Mouse (Mus musculus) lung, adult 2 months (tissue): ENCODE data around the gene Slc12a7. TPM values are rescaled to one million over a fixed set of nuclear protein-coding genes. Genes with fewer than 3 reads are reported as not detected.

Source experiments
- DNase-seq: peaks from one replicate; pipeline ENCODE4 v3.0.0; 2022
- H3K4me1 ChIP-seq: fragments of 200-500 bp; 2 replicates; pipeline ENCODE4 v1.6.1; 2011; ENCODE audit warnings: low read length; ENCODE audit not compliant: control insufficient read depth, insufficient read depth
- H3K4me3 ChIP-seq: fragments of 200-500 bp; replicated peaks from 2 replicates; pipeline ENCODE3; 2011; ENCODE audit warnings: low read depth, mild to moderate bottlenecking, control low read depth, low read length; ENCODE audit errors: extremely low read depth
- CTCF ChIP-seq: fragments of 200-500 bp; IDR thresholded peaks from 2 replicates; pipeline ENCODE4 v1.5.1; 2011; ENCODE audit warnings: mild to moderate bottlenecking, low read length, control low read depth; ENCODE audit not compliant: insufficient read depth
- POLR2A ChIP-seq: fragments of 200-500 bp; IDR thresholded peaks from 2 replicates; pipeline ENCODE4 v1.6.1; 2011; ENCODE audit warnings: low read depth, mild to moderate bottlenecking, control low read depth, low read length, borderline replicate concordance; ENCODE audit errors: extremely low read depth
- WGBS: fragments of 180-500 bp; shearing (Covaris S2); methylation state at CpG from one replicate; pipeline ENCODE4 v1.1.7; 2018; 5-methylcytosine and 5-hydroxymethylcytosine counted together
- polyA plus RNA-seq: library from polyadenylated mRNA; depleted of rRNA; stranded (reverse); fragments of >200 nt; gene quantifications from 2 replicates; pipeline ENCODE4 v1.2.3, GENCODE M21; 2012

The Slc12a7 gene
- polyA plus RNA-seq, 1 experiment: 69.9 TPM

- peak; percentile 72 for DNase-seq
These were observed 89.4 kb downstream of the Slc12a7 start for GRCm38 (mm10) chr13:73822187-73822800.

GRCm38 (mm10) chr13:73823711-73824110 lies 90.8 kb downstream of the Slc12a7 start:
- WGBS: 76% methylated on average over 6 of the region's 6 CpGs
- TF ChIP-seq POLR2A (no peak), CTCF (no peak)
- no peak overlapping the region for H3K4me3 ChIP-seq
- no peak for DNase-seq
- H3K4me1 ChIP-seq: no peaks in the 10 kb centered on the region

More at GRCm38 (mm10) chr13:73822187-73822800, 89.4 kb downstream of the Slc12a7 start:
- Histone ChIP-seq H3K4me3 (no peak overlapping the region), H3K4me1 (no peaks in the 10 kb centered on the region)
- 64% methylated on average over 4 of the region's 4 CpGs for WGBS
- TF ChIP-seq CTCF: peak; percentile 82
- no peak for TF ChIP-seq POLR2A

GRCm38 (mm10) chr13:73827243-73827642 lies 94.3 kb downstream of the Slc12a7 start:
- TF ChIP-seq POLR2A: no peak
- TF ChIP-seq CTCF: no peak
- 59% methylated on average over 8 of the region's 8 CpGs for WGBS
- Histone ChIP-seq H3K4me1 (peaks cover 2% of the 10 kb centered on the region; the same call in 1 of the 2 replicates), H3K4me3 (no peak overlapping the region)
- DNase-seq: no peak

- Histone ChIP-seq H3K4me3 (no peak overlapping the region), H3K4me1 (peaks cover 8% of the 10 kb centered on the region)
- 5% methylated on average over 2 of the region's 2 CpGs for WGBS
- TF ChIP-seq CTCF (peak; percentile 71), POLR2A (no peak)
- peak; percentile 57 for DNase-seq
These were observed 98.6 kb downstream of the Slc12a7 start for GRCm38 (mm10) chr13:73831486-73831885.

GRCm38 (mm10) chr13:73833809-73834208 lies 100.9 kb downstream of the Slc12a7 start:
- 57% methylated on average over 12 of the region's 12 CpGs for WGBS
- Histone ChIP-seq H3K4me1 (peaks cover 10% of the 10 kb centered on the region), H3K4me3 (no peak overlapping the region)
- no peak for DNase-seq
- TF ChIP-seq POLR2A: no peak
- TF ChIP-seq CTCF: no peak

- no peak for TF ChIP-seq CTCF
- TF ChIP-seq POLR2A: no peak
- Histone ChIP-seq H3K4me1 (peaks cover 10% of the 10 kb centered on the region), H3K4me3 (no peak overlapping the region)
- WGBS: 25% methylated on average over 4 of the region's 4 CpGs
- no peak for DNase-seq
These were observed 102.9 kb downstream of the Slc12a7 start for GRCm38 (mm10) chr13:73835791-73836190.

- 54% methylated on average over 6 of the region's 6 CpGs for WGBS
- H3K4me1 ChIP-seq: peaks cover 10% of the 10 kb centered on the region
- no peak for DNase-seq
- TF ChIP-seq POLR2A (no peak), CTCF (no peak)
- no peak overlapping the region for H3K4me3 ChIP-seq
These were observed 103.6 kb downstream of the Slc12a7 start for GRCm38 (mm10) chr13:73836491-73836890.

GRCm38 (mm10) chr13:73837708-73838107 lies 104.8 kb downstream of the Slc12a7 start:
- no peak for DNase-seq
- no peak overlapping the region for H3K4me3 ChIP-seq
- TF ChIP-seq CTCF (no peak), POLR2A (no peak)
- 79% methylated on average over 8 of the region's 8 CpGs for WGBS
- peaks cover 7% of the 10 kb centered on the region for H3K4me1 ChIP-seq

- no peak overlapping the region for H3K4me3 ChIP-seq
- 85% methylated on average over 11 of the region's 11 CpGs for WGBS
- peaks cover 7% of the 10 kb centered on the region for H3K4me1 ChIP-seq
- no peak for DNase-seq
- no peak for TF ChIP-seq CTCF
- TF ChIP-seq POLR2A: no peak
These were observed 106.2 kb downstream of the Slc12a7 start for GRCm38 (mm10) chr13:73839137-73839548.

- Histone ChIP-seq H3K4me1 (peaks cover 7% of the 10 kb centered on the region), H3K4me3 (no peak overlapping the region)
- no peak for TF ChIP-seq POLR2A
- TF ChIP-seq CTCF: no peak
- WGBS: 89% methylated on average over 4 of the region's 4 CpGs
- no peak for DNase-seq
These were observed 106.8 kb downstream of the Slc12a7 start for GRCm38 (mm10) chr13:73839740-73840139.

GRCm38 (mm10) chr13:73842696-73843095 lies 109.8 kb downstream of the Slc12a7 start:
- no peak for DNase-seq
- H3K4me1 ChIP-seq: no peaks in the 10 kb centered on the region
- no peak for TF ChIP-seq CTCF
- no peak for TF ChIP-seq POLR2A
- H3K4me3 ChIP-seq: no peak overlapping the region
